Mouse (Mus musculus): Measurements from ENCODE around the gene Atp2b2. TPM values are rescaled to one million over a fixed set of nuclear protein-coding genes. Genes with fewer than 3 reads are reported as not detected.

Gene Atp2b2
- total RNA-seq, 1 experiment: 0.67 TPM

GRCm38 (mm10) chr6:113886886-113887285 lies 155.5 kb downstream of the Atp2b2 start:
- Histone ChIP-seq H3K4me3 (ENCODE audit: insufficient read depth in 1 of 2, low read depth in 1 of 2, low read length in 2 of 2, poor library complexity in 1 of 2, severe bottlenecking in 1 of 2) (no peak overlapping the region), H3K27ac (ENCODE audit: insufficient read depth, low read depth, low read length, poor library complexity, severe bottlenecking) (no peak overlapping the region), H3K9ac (ENCODE audit: insufficient read depth, low read depth, low read length, poor library complexity, severe bottlenecking) (no peak overlapping the region), H3K9me3 (ENCODE audit: control insufficient read depth, insufficient read depth, low read depth, low read length) (no peaks in the 10 kb centered on the region), H3K4me1 (ENCODE audit: control insufficient read depth in 2 of 2, insufficient read depth in 2 of 2, low read length in 2 of 2, poor library complexity in 1 of 2) (peaks cover 0 to 24% of the 10 kb centered on the region in 2 experiments; a peak in 1 of 4 replicates), H3K36me3 (ENCODE audit: control insufficient read depth, insufficient read depth, low read length, poor library complexity, severe bottlenecking) (no peaks in the 10 kb centered on the region)
- in situ Hi-C loops (cut with MboI; ENCODE audit: low sequenced_read_pairs in 2 of 2, unreplicated experiment in 2 of 2): no loop called here
- no peak for DNase-seq (ENCODE audit: low read depth, low spot score)
- no peak for TF ChIP-seq ZC3H11A (IDR thresholded peaks at IDR 0.05; ENCODE audit: borderline replicate concordance, low read depth, low read length)
- no peak for TF ChIP-seq HCFC1 (IDR thresholded peaks at IDR 0.05; ENCODE audit: borderline replicate concordance, insufficient read depth, low read length)
- TF ChIP-seq ZNF384 (IDR thresholded peaks at IDR 0.05; ENCODE audit: low read depth, low read length): no peak

GRCm38 (mm10) chr6:113884806-113885205 lies 157.6 kb downstream of the Atp2b2 start:
- Histone ChIP-seq H3K27ac (ENCODE audit: insufficient read depth, low read depth, low read length, poor library complexity, severe bottlenecking) (no peak overlapping the region), H3K9me3 (ENCODE audit: control insufficient read depth, insufficient read depth, low read depth, low read length) (no peaks in the 10 kb centered on the region), H3K36me3 (ENCODE audit: control insufficient read depth, insufficient read depth, low read length, poor library complexity, severe bottlenecking) (no peaks in the 10 kb centered on the region), H3K4me1 (ENCODE audit: control insufficient read depth in 2 of 2, insufficient read depth in 2 of 2, low read length in 2 of 2, poor library complexity in 1 of 2) (peaks cover 0 to 14% of the 10 kb centered on the region in 2 experiments; a peak in 1 of 4 replicates), H3K4me3 (ENCODE audit: insufficient read depth in 1 of 2, low read depth in 1 of 2, low read length in 2 of 2, poor library complexity in 1 of 2, severe bottlenecking in 1 of 2) (no peak overlapping the region), H3K9ac (ENCODE audit: insufficient read depth, low read depth, low read length, poor library complexity, severe bottlenecking) (no peak overlapping the region)
- in situ Hi-C loops (cut with MboI; ENCODE audit: low sequenced_read_pairs in 2 of 2, unreplicated experiment in 2 of 2): no loop called here
- DNase-seq (ENCODE audit: low read depth, low spot score): no peak
- TF ChIP-seq MAFK (IDR thresholded peaks at IDR 0.05; ENCODE audit: insufficient read depth, low read depth, low read length) (no peak), CHD2 (IDR thresholded peaks at IDR 0.05; ENCODE audit: low read depth, low read length) (no peak), ZNF384 (IDR thresholded peaks at IDR 0.05; ENCODE audit: low read depth, low read length) (no peak), ZC3H11A (IDR thresholded peaks at IDR 0.05; ENCODE audit: borderline replicate concordance, low read depth, low read length) (no peak), HCFC1 (IDR thresholded peaks at IDR 0.05; ENCODE audit: borderline replicate concordance, insufficient read depth, low read length) (no peak)

GRCm38 (mm10) chr6:113883225-113883624 lies 159.2 kb downstream of the Atp2b2 start:
- TF ChIP-seq ZNF384 (IDR thresholded peaks at IDR 0.05; ENCODE audit: low read depth, low read length) (no peak), ZC3H11A (IDR thresholded peaks at IDR 0.05; ENCODE audit: borderline replicate concordance, low read depth, low read length) (no peak), CHD2 (IDR thresholded peaks at IDR 0.05; ENCODE audit: low read depth, low read length) (no peak), HCFC1 (IDR thresholded peaks at IDR 0.05; ENCODE audit: borderline replicate concordance, insufficient read depth, low read length) (no peak), MAFK (IDR thresholded peaks at IDR 0.05; ENCODE audit: insufficient read depth, low read depth, low read length) (no peak)
- Histone ChIP-seq H3K4me1 (ENCODE audit: control insufficient read depth in 2 of 2, insufficient read depth in 2 of 2, low read length in 2 of 2, poor library complexity in 1 of 2) (peaks cover 0 to 11% of the 10 kb centered on the region in 2 experiments; a peak in 1 of 4 replicates), H3K4me3 (ENCODE audit: insufficient read depth in 1 of 2, low read depth in 1 of 2, low read length in 2 of 2, poor library complexity in 1 of 2, severe bottlenecking in 1 of 2) (no peak overlapping the region), H3K9me3 (ENCODE audit: control insufficient read depth, insufficient read depth, low read depth, low read length) (no peaks in the 10 kb centered on the region), H3K9ac (ENCODE audit: insufficient read depth, low read depth, low read length, poor library complexity, severe bottlenecking) (no peak overlapping the region), H3K36me3 (ENCODE audit: control insufficient read depth, insufficient read depth, low read length, poor library complexity, severe bottlenecking) (no peaks in the 10 kb centered on the region), H3K27ac (ENCODE audit: insufficient read depth, low read depth, low read length, poor library complexity, severe bottlenecking) (no peak overlapping the region)
- in situ Hi-C loops (cut with MboI; ENCODE audit: low sequenced_read_pairs in 2 of 2, unreplicated experiment in 2 of 2): no loop called here
- DNase-seq (ENCODE audit: low read depth, low spot score): no peak

GRCm38 (mm10) chr6:113882396-113882795 lies 160.0 kb downstream of the Atp2b2 start:
- no peak overlapping the region for H3K9ac ChIP-seq (ENCODE audit: insufficient read depth, low read depth, low read length, poor library complexity, severe bottlenecking)
- H3K9me3 ChIP-seq (ENCODE audit: control insufficient read depth, insufficient read depth, low read depth, low read length): no peaks in the 10 kb centered on the region
- H3K27ac ChIP-seq (ENCODE audit: insufficient read depth, low read depth, low read length, poor library complexity, severe bottlenecking): no peak overlapping the region
- in situ Hi-C loops (cut with MboI; ENCODE audit: low sequenced_read_pairs in 2 of 2, unreplicated experiment in 2 of 2): no loop called here
- no peak for DNase-seq (ENCODE audit: low read depth, low spot score)
- TF ChIP-seq CHD2 (IDR thresholded peaks at IDR 0.05; ENCODE audit: low read depth, low read length): no peak
- no peak for TF ChIP-seq ZNF384 (IDR thresholded peaks at IDR 0.05; ENCODE audit: low read depth, low read length)
- no peak for TF ChIP-seq HCFC1 (IDR thresholded peaks at IDR 0.05; ENCODE audit: borderline replicate concordance, insufficient read depth, low read length)
- no peak for TF ChIP-seq ZC3H11A (IDR thresholded peaks at IDR 0.05; ENCODE audit: borderline replicate concordance, low read depth, low read length)
- no peak for TF ChIP-seq MAFK (IDR thresholded peaks at IDR 0.05; ENCODE audit: insufficient read depth, low read depth, low read length)
- H3K4me3 ChIP-seq (ENCODE audit: insufficient read depth in 1 of 2, low read depth in 1 of 2, low read length in 2 of 2, poor library complexity in 1 of 2, severe bottlenecking in 1 of 2): no peak overlapping the region
- no peaks in the 10 kb centered on the region for H3K36me3 ChIP-seq (ENCODE audit: control insufficient read depth, insufficient read depth, low read length, poor library complexity, severe bottlenecking)
- H3K4me1 ChIP-seq (ENCODE audit: control insufficient read depth in 2 of 2, insufficient read depth in 2 of 2, low read length in 2 of 2, poor library complexity in 1 of 2): peaks cover 0 to 11% of the 10 kb centered on the region in 2 experiments; a peak in 1 of 4 replicates
